Mouse (Mus musculus) thymus, adult 2 months (tissue): ENCODE measurements around the gene Tmem178.

Experiments
- CTCF ChIP-seq: fragments of 200-500 bp; IDR thresholded peaks from 2 replicates; pipeline ENCODE4 v1.5.1; 2012; ENCODE audit warnings: mild to moderate bottlenecking, control low read depth, low read length, moderate library complexity, borderline replicate concordance; ENCODE audit not compliant: control insufficient read depth, poor library complexity, insufficient read depth; ENCODE audit errors: extremely low read depth
- POLR2A ChIP-seq: fragments of 200-500 bp; IDR thresholded peaks from 2 replicates; pipeline ENCODE4 v1.6.1; 2012; ENCODE audit warnings: mild to moderate bottlenecking, low read length, control low read depth, moderate library complexity; ENCODE audit not compliant: control insufficient read depth, poor library complexity, insufficient read depth; ENCODE audit errors: extremely low read depth

DNA sequence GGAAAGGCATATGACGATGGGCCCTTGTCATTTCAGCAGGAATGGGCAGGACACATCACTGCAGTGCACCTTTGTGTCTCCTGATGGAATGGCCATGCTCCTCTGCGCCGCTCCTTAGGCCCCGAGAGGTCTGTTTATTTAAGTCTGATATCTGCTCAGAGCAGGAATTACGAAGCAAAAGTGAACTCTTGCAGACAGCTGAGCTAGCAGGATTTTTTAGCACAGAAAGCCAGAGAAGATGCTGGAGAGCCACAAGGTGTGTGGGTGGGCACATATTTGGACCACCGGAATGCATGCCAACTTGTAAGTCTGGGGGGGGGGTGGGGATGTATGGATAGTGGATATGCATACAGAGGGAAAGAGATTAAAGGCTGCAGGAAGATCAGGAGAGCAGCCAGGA is 13.9 kb downstream of the Tmem178 start:
- TF ChIP-seq POLR2A (no peak), CTCF (no peak)
